Mouse (Mus musculus): ENCODE data around the gene Tmem220.

- TF ChIP-seq CTCF (IDR thresholded peaks at IDR 0.05; ENCODE audit: borderline replicate concordance, extremely low read depth, insufficient read depth, insufficient read length) = no peak
- TF ChIP-seq POLR2A (IDR thresholded peaks at IDR 0.05; ENCODE audit: borderline replicate concordance, extremely low read depth, insufficient read depth, insufficient read length, poor library complexity, severe bottlenecking) = no peak
Observed at GRCm38 (mm10) chr11:67019711-67020475, 5.1 kb upstream of the Tmem220 start.
